Mouse (Mus musculus) kidney, adult 2 months (tissue): Measurements from ENCODE around the gene Tmco1. TPM values are rescaled to one million over a fixed set of nuclear protein-coding genes. Genes with fewer than 3 reads are reported as not detected.
"Not testable (repeated sequence)": the region's sequence is repeated elsewhere in the genome, so short reads cannot be mapped to it uniquely, and the experiment has no call there.

Experiments
- DNase-seq: peaks from one replicate; pipeline ENCODE4 v3.0.0; 2021
- H3K27ac ChIP-seq: fragments of 200-500 bp; 2 replicates; pipeline ENCODE4 v1.5.1; 2012; ENCODE audit warnings: low read depth, low read length, control low read depth, inconsistent platforms; ENCODE audit not compliant: insufficient read depth
- H3K27me3 ChIP-seq: fragments of 200-500 bp; replicated peaks from 2 replicates; pipeline ENCODE4 v1.6.1; 2012; ENCODE audit warnings: mild to moderate bottlenecking, moderate library complexity, low read length, inconsistent platforms; ENCODE audit not compliant: control insufficient read depth, insufficient read depth
- H3K36me3 ChIP-seq: fragments of 200-500 bp; 2 replicates; pipeline ENCODE4 v1.6.1; 2012; ENCODE audit warnings: mild to moderate bottlenecking, moderate library complexity, low read length, inconsistent platforms; ENCODE audit not compliant: control insufficient read depth, insufficient read depth
- H3K4me1 ChIP-seq: fragments of 200-500 bp; 2 replicates; pipeline ENCODE4 v1.6.1; 2011; ENCODE audit warnings: low read length; ENCODE audit not compliant: control insufficient read depth, insufficient read depth
- H3K4me3 ChIP-seq: fragments of 200-500 bp; 2 replicates; pipeline ENCODE4 v1.5.1; 2011; ENCODE audit warnings: mild to moderate bottlenecking, low read depth, low read length, control low read depth; ENCODE audit not compliant: insufficient read depth
- CTCF ChIP-seq: fragments of 200-500 bp; conservative IDR thresholded peaks from 2 replicates; pipeline ENCODE4 v1.5.1; 2011; ENCODE audit warnings: low read depth, mild to moderate bottlenecking, control low read depth, low read length, moderate library complexity, mixed read lengths; ENCODE audit not compliant: insufficient read depth, insufficient read length
- POLR2A ChIP-seq: fragments of 200-500 bp; IDR thresholded peaks from one replicate; pipeline ENCODE4 v1.6.1; 2011; ENCODE audit warnings: low read depth, low read length, control low read depth
- WGBS: fragments of 180-500 bp; shearing (Covaris S2); methylation state at CpG from one replicate; pipeline ENCODE4 v1.1.7; 2018; 5-methylcytosine and 5-hydroxymethylcytosine counted together
- polyA plus RNA-seq: library from polyadenylated mRNA; depleted of rRNA; stranded (reverse); fragments of >200 nt; gene quantifications from 2 replicates; pipeline ENCODE4 v1.2.3, GENCODE M21; 2012

The Tmco1 gene
- polyA plus RNA-seq, 1 experiment: 127 TPM

GRCm38 (mm10) chr1:167339177-167339781, 31.1 kb downstream of the Tmco1 start:
- H3K27ac ChIP-seq: no peak overlapping the region
- WGBS: 89% methylated on average over 7 of the region's 9 CpGs
- DNase-seq: no peak
- no peaks in the 10 kb centered on the region for H3K27me3 ChIP-seq
- no peak overlapping the region for H3K4me3 ChIP-seq
- H3K36me3 ChIP-seq: no peaks in the 10 kb centered on the region
- TF ChIP-seq POLR2A (no peak), CTCF (no peak)
- no peaks in the 10 kb centered on the region for H3K4me1 ChIP-seq

DNA sequence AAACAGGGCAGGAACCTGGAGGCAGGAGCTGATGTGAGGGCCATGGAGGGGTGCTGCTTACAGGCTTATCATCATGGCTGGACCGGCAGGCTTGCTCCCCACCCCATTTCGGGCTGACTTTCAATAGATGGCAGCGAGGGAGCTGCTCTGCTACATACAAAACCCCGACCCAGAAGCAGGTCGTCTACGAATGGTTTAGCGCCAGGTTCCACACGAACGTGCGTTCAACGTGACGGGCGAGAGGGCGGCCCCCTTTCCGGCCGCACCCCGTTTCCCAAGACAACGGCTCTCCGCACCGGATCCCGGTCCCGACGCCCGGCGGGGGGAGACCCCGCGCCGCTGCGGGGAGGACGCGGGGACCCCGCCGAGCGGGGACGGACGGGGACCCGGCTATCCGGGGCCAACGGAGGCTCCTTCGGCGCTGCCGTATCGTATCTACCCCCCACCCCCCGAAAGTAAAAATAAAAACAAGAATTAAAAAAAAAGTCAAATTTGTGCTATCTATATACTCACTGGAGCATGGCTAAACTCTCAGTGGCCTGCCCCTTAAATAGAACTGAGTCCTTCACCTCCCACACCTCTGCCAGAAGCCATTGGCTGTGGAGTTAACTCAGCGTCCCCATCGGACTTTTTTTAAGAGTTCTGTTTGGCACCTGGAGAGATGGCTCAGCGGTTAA, 32.1 kb downstream of the Tmco1 start:
- TF ChIP-seq CTCF: no peak
- TF ChIP-seq POLR2A: no peak
- Histone ChIP-seq H3K36me3 (no peaks in the 10 kb centered on the region), H3K4me1 (no peaks in the 10 kb centered on the region), H3K27me3 (no peaks in the 10 kb centered on the region), H3K4me3 (peak overlapping the region; percentile 46), H3K27ac (no peak overlapping the region)
- 3% methylated on average over 47 of the region's 47 CpGs for WGBS
- DNase-seq: no peak

- TF ChIP-seq POLR2A (no peak), CTCF (no peak)
- no peaks in the 10 kb centered on the region for H3K27me3 ChIP-seq
- no peaks in the 10 kb centered on the region for H3K4me1 ChIP-seq
- H3K4me3 ChIP-seq: no peak overlapping the region
- no peaks in the 10 kb centered on the region for H3K36me3 ChIP-seq
- 96% methylated on average over 3 of the region's 3 CpGs for WGBS
- DNase-seq: no peak
- H3K27ac ChIP-seq: no peak overlapping the region
Measured at GRCm38 (mm10) chr1:167340910-167341528, 32.8 kb downstream of the Tmco1 start.

GRCm38 (mm10) chr1:167342831-167343230, 34.7 kb downstream of the Tmco1 start:
- no peak for TF ChIP-seq CTCF
- no peak for TF ChIP-seq POLR2A
- no peak for DNase-seq
- Histone ChIP-seq H3K4me1 (no peaks in the 10 kb centered on the region), H3K27ac (no peak overlapping the region), H3K4me3 (no peak overlapping the region), H3K27me3 (no peaks in the 10 kb centered on the region), H3K36me3 (no peaks in the 10 kb centered on the region)
- WGBS: 93% methylated on average over 10 of the region's 10 CpGs

DNA sequence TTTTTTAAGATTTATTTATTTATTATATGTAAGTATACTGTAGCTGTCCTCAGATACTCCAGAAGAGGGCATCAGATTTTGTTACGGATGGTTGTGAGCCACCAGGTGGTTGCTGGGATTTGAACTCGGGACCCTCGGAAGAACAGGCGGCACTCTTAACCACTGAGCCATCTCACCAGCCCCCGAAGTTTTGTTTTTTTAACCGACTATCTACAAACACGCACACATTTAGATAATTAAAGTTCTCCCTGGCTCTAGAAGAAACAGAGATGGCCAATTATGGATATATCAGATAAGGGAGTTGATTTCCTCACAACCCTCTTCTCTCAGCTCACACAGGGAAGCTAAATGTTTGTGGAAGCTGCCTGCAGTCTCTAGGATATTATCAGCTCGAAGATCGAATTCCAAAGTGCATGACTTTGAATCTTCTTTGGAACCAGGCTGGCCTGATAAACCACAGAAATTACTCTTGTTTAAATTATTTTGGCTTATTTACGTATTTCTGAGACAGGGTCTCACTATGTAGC, 37.9 kb downstream of the Tmco1 start:
- WGBS: 85% methylated on average over 10 of the region's 10 CpGs
- not testable (repeated sequence) for DNase-seq, H3K36me3 ChIP-seq, H3K4me3 ChIP-seq, H3K27ac ChIP-seq, H3K4me1 ChIP-seq, H3K27me3 ChIP-seq

DNA sequence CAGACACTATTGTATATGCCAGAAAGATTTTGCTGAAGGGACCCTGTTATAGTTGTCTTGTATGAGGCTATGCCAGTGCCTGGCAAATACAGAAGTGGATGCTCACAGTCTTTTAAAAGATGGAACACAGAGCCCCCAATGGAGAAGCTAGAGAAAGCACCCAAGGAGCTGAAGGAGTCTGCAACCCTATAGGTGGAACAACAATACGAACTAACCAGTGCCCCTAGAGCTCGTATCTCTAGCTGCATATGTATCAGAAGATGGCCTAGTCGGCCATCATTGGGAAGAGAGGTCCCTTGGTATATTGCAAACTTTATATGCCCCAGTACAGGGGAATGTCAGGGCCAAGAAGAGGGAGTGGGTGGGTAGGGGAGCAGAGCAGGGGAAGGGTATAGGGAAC, 41.0 kb downstream of the Tmco1 start:
- not testable (repeated sequence) for H3K4me1 ChIP-seq, H3K27ac ChIP-seq, H3K4me3 ChIP-seq, DNase-seq, H3K27me3 ChIP-seq, H3K36me3 ChIP-seq
- WGBS: 63% methylated on average over 3 of the region's 3 CpGs

DNA sequence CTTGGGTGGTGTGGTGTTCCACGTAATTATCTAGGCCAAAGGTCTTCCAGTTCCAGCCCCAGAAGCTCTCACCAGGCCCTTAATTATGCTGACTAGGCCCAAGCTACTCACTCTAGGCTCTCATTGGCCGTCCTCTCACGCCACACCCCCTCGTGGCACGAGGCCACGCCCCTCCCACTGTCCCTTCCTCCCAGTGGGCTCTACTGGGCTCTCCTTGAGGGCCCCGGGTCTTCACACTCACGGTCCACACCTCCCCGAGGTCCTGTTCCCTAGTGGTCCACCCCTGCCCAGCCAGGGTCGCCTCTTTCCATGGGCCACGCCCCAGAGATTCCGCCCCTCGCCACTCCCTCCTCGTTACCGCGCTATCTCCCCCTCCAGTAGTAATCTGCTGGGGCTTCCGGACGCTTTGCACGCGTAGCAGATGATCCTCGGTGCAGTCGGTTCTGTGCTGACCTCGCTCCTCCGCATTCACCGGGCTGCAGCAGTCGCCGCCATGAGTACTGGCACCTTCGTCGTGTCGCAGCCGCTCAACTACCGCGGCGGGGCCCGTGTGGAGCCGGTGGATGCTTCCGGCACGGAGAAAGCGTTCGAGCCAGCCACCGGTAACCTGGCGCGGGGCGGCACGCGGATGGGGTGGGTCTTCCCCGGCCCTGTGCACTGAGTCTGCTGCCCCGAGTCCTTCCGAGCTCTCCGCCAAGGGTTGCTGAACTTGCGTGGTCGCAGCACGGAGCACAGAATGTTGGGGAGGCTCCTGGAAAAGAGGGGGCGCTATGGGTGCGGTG, 41.8 kb downstream of the Tmco1 start, which contains the start of gene Aldh9a1:
Aldh9a1 (plus strand) TSS at position 177 of the 782 bp plus-strand sequence.
- peak; percentile 64 for TF ChIP-seq POLR2A
- no peak for TF ChIP-seq CTCF
- Histone ChIP-seq H3K36me3 (peaks cover 4% of the 10 kb centered on the region), H3K4me1 (no peaks in the 10 kb centered on the region), H3K27me3 (no peaks in the 10 kb centered on the region), H3K4me3 (peak within 1 kb of the TSS; percentile 88), H3K27ac (peak within 1 kb of the TSS; percentile 92)
- peak; percentile 97 for DNase-seq
- under 1% methylated on average over 55 of the region's 55 CpGs for WGBS
